Mouse (Mus musculus) liver, adult 2 months (tissue): ENCODE results near the gene Ddit4. TPM values are rescaled to one million over a fixed set of nuclear protein-coding genes. Genes with fewer than 3 reads are reported as not detected.

Source experiments
- DNase-seq: peaks from one replicate; pipeline ENCODE4 v3.0.0-alpha.2; 2011; ENCODE audit warnings: low read depth, low spot score; ENCODE audit errors: extremely low read depth
- H3K27ac ChIP-seq: fragments of 200-500 bp; replicated peaks from 2 replicates; pipeline ENCODE4 v1.5.1; 2012; ENCODE audit warnings: low read depth, mild to moderate bottlenecking, control low read depth, inconsistent platforms, low read length; ENCODE audit not compliant: insufficient read depth
- H3K27me3 ChIP-seq: fragments of 200-500 bp; 2 replicates; pipeline ENCODE4 v1.6.1; 2012; ENCODE audit warnings: mild to moderate bottlenecking, moderate library complexity, low read length, inconsistent platforms; ENCODE audit not compliant: control insufficient read depth, insufficient read depth
- H3K36me3 ChIP-seq: fragments of 200-500 bp; 2 replicates; pipeline ENCODE4 v1.6.1; 2012; ENCODE audit warnings: low read length, inconsistent platforms; ENCODE audit not compliant: control insufficient read depth, insufficient read depth
- H3K4me1 ChIP-seq: fragments of 200-500 bp; 2 replicates; pipeline ENCODE4 v1.6.1; 2011; ENCODE audit warnings: low read length; ENCODE audit not compliant: control insufficient read depth, insufficient read depth
- H3K4me3 ChIP-seq: fragments of 200-500 bp; 2 replicates; pipeline ENCODE4 v1.5.1; 2011; ENCODE audit warnings: low read depth, mild to moderate bottlenecking, control low read depth, low read length, moderate library complexity; ENCODE audit not compliant: insufficient read depth
- H3K79me2 ChIP-seq: fragments of 200-500 bp; 2 replicates; pipeline ENCODE4 v1.6.1; 2012; ENCODE audit warnings: inconsistent platforms, mild to moderate bottlenecking, low read length, moderate library complexity; ENCODE audit not compliant: control insufficient read depth, insufficient read depth
- H3K9ac ChIP-seq: fragments of 200-500 bp; 2 replicates; pipeline ENCODE4 v1.6.1; 2012; ENCODE audit warnings: low read depth, mild to moderate bottlenecking, control low read depth, inconsistent platforms, low read length
- CTCF ChIP-seq: fragments of 200-500 bp; IDR thresholded peaks from 2 replicates; pipeline ENCODE4 v1.5.1; 2011; ENCODE audit warnings: low read depth, low read length, control low read depth
- POLR2A ChIP-seq: fragments of 200-500 bp; IDR thresholded peaks from 2 replicates; pipeline ENCODE4 v1.6.1; 2011; ENCODE audit warnings: low read length, control low read depth; ENCODE audit not compliant: insufficient read depth; ENCODE audit errors: extremely low read depth
- WGBS: fragments of 180-500 bp; shearing (Covaris S2); methylation state at CpG from one replicate; pipeline ENCODE4 v1.1.7; 2018; 5-methylcytosine and 5-hydroxymethylcytosine counted together
- polyA plus RNA-seq: library from polyadenylated mRNA; depleted of rRNA; stranded (reverse); fragments of >200 nt; gene quantifications from 2 replicates; pipeline ENCODE4 v1.2.3, GENCODE M21; 2012
- total RNA-seq: library from RNA; depleted of rRNA; stranded (reverse); fragments of >200 nt; gene quantifications from 2 replicates; pipeline ENCODE4 v1.2.3, GENCODE M21; 2014

The Ddit4 gene
- total and polyA plus RNA-seq, 2 experiments = 8.8 to 13.6 TPM

DNA sequence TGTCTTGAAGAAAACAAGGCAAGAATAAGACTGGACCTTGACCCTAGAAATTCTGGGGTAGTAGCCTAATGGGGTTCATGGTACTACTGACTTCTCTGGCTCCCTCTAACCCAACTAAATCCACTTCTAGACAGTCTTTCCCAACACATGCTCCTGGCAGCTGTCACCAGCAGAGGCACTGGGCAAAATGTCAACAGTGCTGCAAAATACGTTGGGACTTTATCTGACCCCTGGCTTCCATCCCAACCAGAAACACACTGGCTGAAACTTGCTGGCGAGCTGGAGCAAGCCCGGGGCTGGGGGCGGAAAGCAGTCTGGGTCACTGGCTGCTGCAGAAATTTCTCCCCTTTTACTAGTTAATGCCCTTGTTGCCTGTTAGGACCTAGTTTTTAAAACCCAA, 35.5 kb downstream of the Ddit4 start:
- Histone ChIP-seq H3K79me2 (no peaks in the 10 kb centered on the region), H3K4me3 (peak overlapping the region; percentile 36; the same call in 1 of the 2 replicates), H3K4me1 (peaks cover 11% of the 10 kb centered on the region), H3K36me3 (no peaks in the 10 kb centered on the region), H3K9ac (peak overlapping the region; percentile 48; the same call in 1 of the 2 replicates), H3K27me3 (no peaks in the 10 kb centered on the region), H3K27ac (peak overlapping the region; percentile 63)
- TF ChIP-seq CTCF (no peak), POLR2A (no peak)
- WGBS = 0% methylated on average over 4 of the region's 4 CpGs
- peak; percentile 98 for DNase-seq

DNA sequence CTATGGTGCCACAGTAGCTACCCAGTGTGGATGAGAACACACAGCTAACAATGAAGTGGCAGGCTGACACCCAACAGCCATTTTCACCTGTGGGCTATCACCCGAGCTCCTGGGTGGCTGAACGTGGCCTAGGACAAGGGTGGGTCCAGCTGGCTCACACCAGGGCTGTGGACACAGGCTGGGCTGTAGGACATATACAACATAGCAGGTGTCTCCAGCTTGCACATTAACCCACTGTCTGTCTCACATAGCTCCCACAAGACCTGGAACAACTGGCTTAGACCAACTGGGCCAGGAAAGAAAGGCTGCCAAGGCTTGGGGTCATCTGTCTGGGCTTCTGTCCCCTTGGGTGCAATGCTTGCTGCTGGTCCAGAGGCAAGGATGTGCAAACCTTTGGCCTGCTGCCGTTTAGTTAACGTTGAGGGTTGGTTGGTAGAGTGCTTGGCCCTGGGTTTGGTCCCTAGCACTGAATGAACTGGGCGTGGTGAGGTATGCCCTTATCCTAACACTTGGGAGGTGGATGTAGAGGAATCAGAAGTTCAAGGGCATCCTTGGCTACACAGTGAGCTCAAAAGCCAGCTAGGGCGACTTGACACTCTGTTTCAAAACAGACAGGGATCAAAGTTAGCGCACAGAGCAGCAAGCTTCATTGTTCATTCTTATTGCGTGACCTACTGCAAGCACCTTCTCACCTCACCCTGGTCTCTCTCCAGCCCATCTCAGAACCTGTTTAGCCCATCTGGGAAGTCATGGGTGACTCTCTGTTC, 36.3 kb downstream of the Ddit4 start:
- DNase-seq = peak; percentile 78
- no peak for TF ChIP-seq POLR2A
- no peak for TF ChIP-seq CTCF
- Histone ChIP-seq H3K27me3 (no peaks in the 10 kb centered on the region), H3K27ac (peak overlapping the region; percentile 33), H3K4me1 (peaks cover 11% of the 10 kb centered on the region), H3K79me2 (no peaks in the 10 kb centered on the region), H3K9ac (no peak overlapping the region), H3K4me3 (no peak overlapping the region), H3K36me3 (no peaks in the 10 kb centered on the region)
- 39% methylated on average over 8 of the region's 8 CpGs for WGBS

DNA sequence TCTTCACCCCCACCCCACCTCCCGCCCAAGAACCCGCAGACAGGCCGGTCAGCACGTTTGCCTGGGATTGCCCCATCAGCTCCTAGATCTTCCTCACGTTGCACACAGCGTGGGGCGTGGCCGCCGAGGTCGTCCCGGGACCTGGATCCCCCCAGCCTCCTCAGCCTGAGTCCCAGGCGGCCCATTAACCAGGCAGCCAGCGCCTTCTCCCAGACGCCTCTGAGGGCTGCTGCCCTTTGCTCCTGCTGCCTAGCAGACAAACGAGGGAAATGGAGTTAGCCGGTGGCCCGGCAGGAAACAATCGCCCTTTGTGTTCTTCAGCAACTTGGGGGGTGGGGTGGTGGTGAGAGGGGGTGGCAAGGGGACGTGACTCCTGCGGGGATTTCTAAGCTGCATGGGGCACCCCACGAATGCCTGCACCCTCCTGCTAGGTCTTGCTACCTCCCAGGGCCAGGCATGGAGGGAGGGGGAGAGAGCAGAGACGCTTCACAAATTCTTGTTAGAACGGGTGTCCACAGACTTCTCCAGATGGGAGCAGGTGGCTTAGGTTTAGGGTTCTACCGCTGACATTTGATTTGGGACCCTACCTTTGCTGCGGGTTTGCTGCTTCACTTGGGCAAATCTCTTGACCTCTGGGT, 40.0 kb downstream of the Ddit4 start:
- no peak for TF ChIP-seq POLR2A
- no peak for TF ChIP-seq CTCF
- Histone ChIP-seq H3K36me3 (no peaks in the 10 kb centered on the region), H3K27me3 (no peaks in the 10 kb centered on the region), H3K4me3 (no peak overlapping the region), H3K79me2 (no peaks in the 10 kb centered on the region), H3K4me1 (peaks cover 11% of the 10 kb centered on the region), H3K9ac (peak overlapping the region; percentile 37; the same call in 1 of the 2 replicates), H3K27ac (no peak overlapping the region)
- no peak for DNase-seq
- WGBS = 21% methylated on average over 25 of the region's 25 CpGs

DNA sequence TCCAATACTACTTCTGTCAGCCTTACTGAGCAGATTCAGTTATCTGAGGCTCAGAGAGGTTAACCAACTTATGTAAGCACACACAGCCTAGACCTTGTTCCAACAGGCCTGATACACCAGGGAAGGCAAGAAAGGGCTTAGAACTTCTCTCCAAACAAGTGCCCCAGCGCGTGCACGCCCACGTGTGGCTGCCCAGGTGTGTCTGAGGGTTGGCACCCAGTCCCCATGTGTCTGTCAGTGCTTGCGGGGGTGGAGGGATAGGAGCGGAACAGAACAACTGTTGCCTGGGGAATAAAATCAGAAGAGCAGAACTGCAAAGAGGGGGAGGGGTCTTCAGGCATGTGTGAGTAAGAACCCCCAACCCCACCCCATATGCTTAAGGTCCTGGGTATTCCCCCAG, 40.5 kb downstream of the Ddit4 start:
- WGBS = 32% methylated on average over 6 of the region's 6 CpGs
- H3K4me3 ChIP-seq = no peak overlapping the region
- DNase-seq = no peak
- H3K27me3 ChIP-seq = no peaks in the 10 kb centered on the region
- H3K9ac ChIP-seq = no peak overlapping the region
- H3K27ac ChIP-seq = no peak overlapping the region
- H3K36me3 ChIP-seq = no peaks in the 10 kb centered on the region
- no peaks in the 10 kb centered on the region for H3K79me2 ChIP-seq
- H3K4me1 ChIP-seq = peaks cover 11% of the 10 kb centered on the region
- TF ChIP-seq POLR2A (no peak), CTCF (no peak)

DNA sequence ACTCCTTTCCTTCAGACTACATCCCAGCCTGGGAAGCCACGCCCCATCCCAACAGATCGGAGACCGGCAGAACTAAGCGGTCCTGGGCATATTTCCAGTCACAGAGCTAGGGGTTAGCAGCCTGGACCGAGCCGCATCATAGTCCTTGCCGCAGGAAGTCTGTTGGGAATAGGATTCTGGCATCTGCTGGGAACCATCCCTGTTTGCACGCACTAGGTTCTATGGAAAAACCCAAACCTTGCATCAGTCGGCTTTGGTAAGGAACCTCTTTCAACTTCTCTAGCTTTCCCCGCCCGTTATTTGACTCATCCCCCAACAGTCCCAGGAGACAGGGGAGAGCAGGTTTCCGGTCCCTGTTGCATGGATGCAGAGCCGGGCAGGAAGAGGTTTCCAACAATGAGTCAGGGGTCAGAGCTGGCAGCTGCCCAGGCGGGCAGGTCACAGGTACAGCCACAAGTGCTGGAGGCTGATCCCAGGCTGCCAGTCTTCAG, 42.2 kb downstream of the Ddit4 start:
- no peak overlapping the region for H3K4me3 ChIP-seq
- no peaks in the 10 kb centered on the region for H3K27me3 ChIP-seq
- H3K4me1 ChIP-seq = peaks cover 2% of the 10 kb centered on the region; the same call in 1 of the 2 replicates
- 22% methylated on average over 14 of the region's 14 CpGs for WGBS
- H3K9ac ChIP-seq = no peak overlapping the region
- no peak for TF ChIP-seq CTCF
- TF ChIP-seq POLR2A = no peak
- H3K79me2 ChIP-seq = no peaks in the 10 kb centered on the region
- DNase-seq = no peak
- H3K27ac ChIP-seq = peak overlapping the region; percentile 8; the same call in 1 of the 2 replicates
- no peaks in the 10 kb centered on the region for H3K36me3 ChIP-seq
